Comparison of ENCODE assay signal across 20 mouse cellular contexts in the genomic region with DNA sequence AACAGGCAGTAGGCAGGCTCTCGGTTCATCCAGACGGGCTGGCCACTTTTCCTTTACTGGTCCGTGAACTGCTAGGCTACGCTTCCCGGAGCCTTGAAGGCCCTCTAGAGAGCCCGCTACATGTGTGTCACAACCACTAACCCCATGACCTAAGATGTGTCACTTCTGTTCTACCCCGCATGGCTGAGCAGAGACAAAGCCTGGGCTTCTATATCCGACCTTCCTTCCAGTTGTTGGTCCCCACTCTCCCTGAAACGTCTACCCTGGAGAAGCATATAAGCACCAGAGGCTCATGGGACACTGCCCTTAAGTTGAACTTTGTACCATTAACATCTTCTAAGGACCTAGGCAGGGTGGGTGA. TPM values are rescaled to one million over a fixed set of nuclear protein-coding genes. Genes with fewer than 3 reads are reported as not detected.
DNase-seq lines count a peak whose midpoint lies in the region; ATAC-seq and TF ChIP-seq lines count a peak whose summit lies in the region.
"Had no signal": no experiment of that assay in that cellular context is flagged by ENCODE, and none has a peak within 500 bp of the region (broad histone marks: within the 10 kb centered on the region; RNA-seq: fewer than 3 reads in every experiment).

No protein-coding gene starts in this region.

- no peak for TF ChIP-seq CTCF in stomach, postnatal 0 days (IDR thresholded peaks at IDR 0.05; ENCODE audit: low read depth)

- H3K36me3 ChIP-seq in midbrain, embryonic 11.5 days (ENCODE audit: control insufficient read depth, insufficient read depth, low read length): no peaks in the 10 kb centered on the region
- no peaks in the 10 kb centered on the region for H3K36me3 ChIP-seq in midbrain, embryonic 15.5 days (replicated peaks)
- H3K36me3 ChIP-seq in stomach, postnatal 0 days (ENCODE audit: control insufficient read depth, insufficient read depth, low read length): no peaks in the 10 kb centered on the region
- H3K36me3 ChIP-seq: embryonic facial prominence, embryonic 13.5 days; embryonic facial prominence, embryonic 15.5 days; forebrain, embryonic 15.5 days had no signal

- H3K9me3 ChIP-seq in midbrain, embryonic 11.5 days (ENCODE audit: control insufficient read depth, low read length): no peaks in the 10 kb centered on the region
- no peaks in the 10 kb centered on the region for H3K9me3 ChIP-seq in midbrain, embryonic 15.5 days
- no peaks in the 10 kb centered on the region for H3K9me3 ChIP-seq in stomach, postnatal 0 days (ENCODE audit: control insufficient read depth, low read length)
- H3K9me3 ChIP-seq: embryonic facial prominence, embryonic 13.5 days; embryonic facial prominence, embryonic 15.5 days; forebrain, embryonic 13.5 days; forebrain, embryonic 15.5 days had no signal

- 81% methylated on average over 9 of the region's 9 CpGs for WGBS in midbrain, embryonic 11.5 days
- 84% methylated on average over 9 of the region's 9 CpGs for WGBS in midbrain, embryonic 15.5 days
- WGBS in stomach, postnatal 0 days: 81% methylated on average over 9 of the region's 9 CpGs

- no peak overlapping the region for H3K27ac ChIP-seq in midbrain, embryonic 11.5 days (ENCODE audit: low read depth, low read length)
- no peak overlapping the region for H3K27ac ChIP-seq in midbrain, embryonic 15.5 days
- no peak overlapping the region for H3K27ac ChIP-seq in stomach, postnatal 0 days (replicated peaks)
- H3K27ac ChIP-seq: embryonic facial prominence, embryonic 13.5 days; embryonic facial prominence, embryonic 15.5 days; forebrain, embryonic 13.5 days; forebrain, embryonic 15.5 days had no signal

- H3K4me2 ChIP-seq in midbrain, embryonic 11.5 days: no peak overlapping the region
- no peak overlapping the region for H3K4me2 ChIP-seq in midbrain, embryonic 15.5 days
- H3K4me2 ChIP-seq in stomach, postnatal 0 days (replicated peaks; ENCODE audit: low read depth): no peak overlapping the region
- H3K4me2 ChIP-seq: embryonic facial prominence, embryonic 13.5 days; embryonic facial prominence, embryonic 15.5 days; forebrain, embryonic 13.5 days; forebrain, embryonic 15.5 days had no signal

- no peak overlapping the region for H3K9ac ChIP-seq in midbrain, embryonic 11.5 days (ENCODE audit: low read length)
- H3K9ac ChIP-seq in midbrain, embryonic 15.5 days: no peak overlapping the region
- H3K9ac ChIP-seq in stomach, postnatal 0 days (ENCODE audit: low read length): no peak overlapping the region
- H3K9ac ChIP-seq: embryonic facial prominence, embryonic 13.5 days; embryonic facial prominence, embryonic 15.5 days; forebrain, embryonic 13.5 days; forebrain, embryonic 15.5 days had no signal

- no peaks in the 10 kb centered on the region for H3K4me1 ChIP-seq in midbrain, embryonic 11.5 days (ENCODE audit: control insufficient read depth, insufficient read depth, low read length)
- no peaks in the 10 kb centered on the region for H3K4me1 ChIP-seq in midbrain, embryonic 15.5 days
- no peaks in the 10 kb centered on the region for H3K4me1 ChIP-seq in stomach, postnatal 0 days (replicated peaks; ENCODE audit: control insufficient read depth, insufficient read depth)

- H3K27me3 ChIP-seq in midbrain, embryonic 11.5 days (ENCODE audit: control insufficient read depth, insufficient read depth, low read length): no peaks in the 10 kb centered on the region
- peaks cover 3% of the 10 kb centered on the region; the same call in 1 of the 2 replicates for H3K27me3 ChIP-seq in midbrain, embryonic 15.5 days (replicated peaks)
- no peaks in the 10 kb centered on the region for H3K27me3 ChIP-seq in stomach, postnatal 0 days (ENCODE audit: control insufficient read depth, insufficient read depth, low read length)
- H3K27me3 ChIP-seq: embryonic facial prominence, embryonic 13.5 days; embryonic facial prominence, embryonic 15.5 days; forebrain, embryonic 13.5 days; forebrain, embryonic 15.5 days had no signal

- no peak for TF ChIP-seq EP300 in stomach, postnatal 0 days (optimal IDR thresholded peaks at IDR 0.05)

- no peak for ATAC-seq in midbrain, embryonic 11.5 days (ENCODE audit: low FRiP score)
- ATAC-seq in midbrain, embryonic 15.5 days (replicated peaks): no peak
- no peak for ATAC-seq in stomach, postnatal 0 days (ENCODE audit: low FRiP score, low TSS enrichment)
- ATAC-seq: forebrain, embryonic 13.5 days; forebrain, embryonic 15.5 days had no signal

- no peak overlapping the region for H3K4me3 ChIP-seq in midbrain, embryonic 11.5 days (ENCODE audit: low read depth, low read length)
- no peak overlapping the region for H3K4me3 ChIP-seq in midbrain, embryonic 15.5 days
- H3K4me3 ChIP-seq in stomach, postnatal 0 days (ENCODE audit: low read depth, low read length): no peak overlapping the region
- H3K4me3 ChIP-seq: embryonic facial prominence, embryonic 13.5 days; embryonic facial prominence, embryonic 15.5 days; erythroblast, embryonic 14.5 days; forebrain, embryonic 13.5 days; forebrain, embryonic 15.5 days had no signal

- intact Hi-C loops in heart, postnatal 10 days (cut with DNase I): no loop called here

- DNase-seq in heart, adult 11 months: peak; percentile 85
- no peak for DNase-seq in heart, postnatal 10 days
- DNase-seq in midbrain, embryonic 11.5 days (ENCODE audit: low spot score, missing footprints): peak; percentile 1
- DNase-seq in retina, postnatal 1 day: peak; percentile 80
- no peak for DNase-seq in stomach, postnatal 0 days (ENCODE audit: low spot score)
- DNase-seq: adrenal gland, adult 2 months; adrenal gland, postnatal 10 days; adrenal gland, postnatal 25 days; cerebellum, adult 11 months; cerebellum, adult 18-20 months; cerebellum, adult 8-10 months; cerebellum, adult 9-11 months; cerebellum, postnatal 36 days; embryo, embryonic 11 days had no signal

RNA-seq across cellular contexts. Expression of gene Exog, which starts 53.5 kb away (rescaled TPM):
- total RNA-seq in heart, postnatal 10 days (2021): 1 to 10 TPM; 2.8 to 4.4 TPM
- polyA plus RNA-seq in midbrain, embryonic 11.5 days (2014; fragmentation: Nextera tagmentation; extraction: Ambion mirVana): 39.5 and 39.9 TPM in 2 replicates
- polyA plus RNA-seq in midbrain, embryonic 15.5 days (2015; fragmentation: Nextera tagmentation; extraction: Ambion mirVana): 53.3 and 53.4 TPM in 2 replicates
- polyA plus RNA-seq in stomach, postnatal 0 days (2015; fragmentation: Nextera tagmentation; extraction: Ambion mirVana): 8.5 TPM in 2 replicates

Comparison
In these comparisons a context has a peak if more than half of its experiments do, and no peak if none do; other contexts are left out.
1. DNase-seq: peak in heart, adult 11 months (single experiment), midbrain, embryonic 11.5 days (single experiment) and retina, postnatal 1 day (single experiment); none in heart, postnatal 10 days (0 of 2) and stomach, postnatal 0 days (single experiment).